Mouse (Mus musculus) right cerebral cortex, postnatal 10 days (tissue): ENCODE results near the gene Zfp853.

Experiments
- DNase-seq, 2 experiments: peaks; one replicate each; pipeline ENCODE4 v3.0.0; 2021; ENCODE audit warnings: low spot score in 2 of 2

Zfp853 gene

GRCm38 (mm10) chr5:143292879-143293278, 544 bp downstream of the Zfp853 start:
- no peak for DNase-seq

- no peak for DNase-seq
Observed at GRCm38 (mm10) chr5:143289299-143289698, 4.1 kb downstream of the Zfp853 start.

GRCm38 (mm10) chr5:143288378-143288911, 5.0 kb downstream of the Zfp853 start:
- no peak for DNase-seq

- no peak for DNase-seq
Observed at GRCm38 (mm10) chr5:143287774-143288328, 5.6 kb downstream of the Zfp853 start.

- no peak for DNase-seq
Observed at GRCm38 (mm10) chr5:143284762-143285161, 8.7 kb downstream of the Zfp853 start.

- no peak for DNase-seq
Observed at GRCm38 (mm10) chr5:143279247-143279646, 14.2 kb downstream of the Zfp853 start.

- no peak for DNase-seq
Observed at GRCm38 (mm10) chr5:143275761-143276160, 17.7 kb downstream of the Zfp853 start.

- no peak for DNase-seq
Observed at GRCm38 (mm10) chr5:143272540-143273330, 20.7 kb downstream of the Zfp853 start.

GRCm38 (mm10) chr5:143272108-143272507, 21.3 kb downstream of the Zfp853 start:
- no peak for DNase-seq

- no peak for DNase-seq
Observed at GRCm38 (mm10) chr5:143271642-143272041, 21.8 kb downstream of the Zfp853 start.

- DNase-seq, result no peak
Observed at GRCm38 (mm10) chr5:143270151-143270519, 23.3 kb downstream of the Zfp853 start.

- DNase-seq, result peak; percentile 85 to 87
Observed at GRCm38 (mm10) chr5:143269363-143270150, 23.9 kb downstream of the Zfp853 start, which contains the start of gene Zfp316. Gene Zfp316, minus strand, starts transcription at chr5:143270022.

- no peak for DNase-seq
Observed at GRCm38 (mm10) chr5:143268985-143269362, 24.4 kb downstream of the Zfp853 start.

- DNase-seq, result no peak
Observed at GRCm38 (mm10) chr5:143266794-143267193, 26.6 kb downstream of the Zfp853 start.

- DNase-seq, result no peak
Observed at GRCm38 (mm10) chr5:143265409-143265808, 28.0 kb downstream of the Zfp853 start.

GRCm38 (mm10) chr5:143264689-143265088, 28.7 kb downstream of the Zfp853 start:
- DNase-seq, result no peak

- no peak for DNase-seq
Observed at GRCm38 (mm10) chr5:143261636-143262035, 31.8 kb downstream of the Zfp853 start.

GRCm38 (mm10) chr5:143255802-143256201, 37.6 kb downstream of the Zfp853 start:
- DNase-seq, result no peak

GRCm38 (mm10) chr5:143255131-143255519, 38.3 kb downstream of the Zfp853 start:
- DNase-seq, result no peak

GRCm38 (mm10) chr5:143254487-143255130, 38.8 kb downstream of the Zfp853 start:
- DNase-seq, result no peak

GRCm38 (mm10) chr5:143253881-143254486, 39.4 kb downstream of the Zfp853 start:
- no peak for DNase-seq
